Mouse (Mus musculus): ENCODE results near the gene Olfr645. TPM values are rescaled to one million over a fixed set of nuclear protein-coding genes. Genes with fewer than 3 reads are reported as not detected.

Gene Olfr645
- not detected for polyA plus RNA-seq (2017; shearing (Covaris generic))

DNA sequence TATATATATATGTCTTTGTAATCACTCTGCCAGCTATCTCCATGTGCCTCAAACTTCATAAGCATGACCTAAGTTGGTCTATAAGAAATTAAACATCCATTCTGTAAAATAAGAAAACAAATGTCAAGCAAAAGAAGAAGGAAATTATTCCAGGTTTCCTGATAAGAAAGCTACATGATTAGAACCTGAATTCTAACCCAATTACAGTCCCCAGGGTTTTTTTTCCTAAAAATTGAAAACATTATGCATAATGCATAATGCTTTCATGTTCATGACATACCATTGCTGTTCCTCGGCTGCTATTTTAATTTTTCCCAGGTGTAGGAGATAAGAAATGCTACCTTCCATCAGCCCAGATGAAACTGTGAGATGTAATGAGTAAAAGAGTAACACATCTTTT is at the start of gene Olfr645:
Gene Olfr645, minus strand, starts transcription at position 101 of the 400 bp plus-strand sequence.
- no peak for ATAC-seq

DNA sequence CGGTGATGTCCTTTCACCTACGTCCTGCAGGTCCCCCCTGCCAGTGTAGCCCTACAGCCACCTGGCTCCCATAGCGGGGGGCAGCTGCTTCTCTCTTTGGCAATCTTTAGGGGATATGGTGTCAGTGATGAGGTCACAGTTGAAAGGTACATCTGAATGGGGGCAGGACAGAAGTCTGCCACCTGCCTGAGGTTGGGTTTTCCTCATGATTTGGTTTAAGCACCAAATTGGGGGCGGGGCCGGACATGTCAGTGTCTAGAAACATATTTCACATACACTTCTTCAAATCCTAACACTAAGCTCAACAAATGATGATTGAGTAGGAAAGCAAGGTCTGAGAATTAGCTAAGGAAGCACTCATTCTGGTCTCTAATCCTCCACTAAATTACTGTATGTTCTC is 44.5 kb upstream of the Olfr645 start, which contains the start of gene Ubqln5:
Gene Ubqln5, minus strand, starts transcription at position 101 of the 400 bp plus-strand sequence.
- ATAC-seq, result no peak

DNA sequence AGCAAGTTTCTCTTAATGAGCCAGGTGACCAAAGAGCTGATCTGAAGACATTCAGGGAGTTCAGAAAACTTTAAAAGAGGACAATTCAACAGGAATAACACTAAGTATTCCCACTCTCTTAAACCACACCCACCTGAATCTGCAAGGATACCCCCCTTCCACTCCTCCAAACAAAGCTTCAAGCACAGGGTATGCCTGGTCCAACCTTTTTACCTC is 19.4 kb upstream of the Olfr645 start, which contains the start of gene Olfr646:
Gene Olfr646, plus strand, starts transcription at position 117 of the 216 bp plus-strand sequence.
- ATAC-seq, result no peak

DNA sequence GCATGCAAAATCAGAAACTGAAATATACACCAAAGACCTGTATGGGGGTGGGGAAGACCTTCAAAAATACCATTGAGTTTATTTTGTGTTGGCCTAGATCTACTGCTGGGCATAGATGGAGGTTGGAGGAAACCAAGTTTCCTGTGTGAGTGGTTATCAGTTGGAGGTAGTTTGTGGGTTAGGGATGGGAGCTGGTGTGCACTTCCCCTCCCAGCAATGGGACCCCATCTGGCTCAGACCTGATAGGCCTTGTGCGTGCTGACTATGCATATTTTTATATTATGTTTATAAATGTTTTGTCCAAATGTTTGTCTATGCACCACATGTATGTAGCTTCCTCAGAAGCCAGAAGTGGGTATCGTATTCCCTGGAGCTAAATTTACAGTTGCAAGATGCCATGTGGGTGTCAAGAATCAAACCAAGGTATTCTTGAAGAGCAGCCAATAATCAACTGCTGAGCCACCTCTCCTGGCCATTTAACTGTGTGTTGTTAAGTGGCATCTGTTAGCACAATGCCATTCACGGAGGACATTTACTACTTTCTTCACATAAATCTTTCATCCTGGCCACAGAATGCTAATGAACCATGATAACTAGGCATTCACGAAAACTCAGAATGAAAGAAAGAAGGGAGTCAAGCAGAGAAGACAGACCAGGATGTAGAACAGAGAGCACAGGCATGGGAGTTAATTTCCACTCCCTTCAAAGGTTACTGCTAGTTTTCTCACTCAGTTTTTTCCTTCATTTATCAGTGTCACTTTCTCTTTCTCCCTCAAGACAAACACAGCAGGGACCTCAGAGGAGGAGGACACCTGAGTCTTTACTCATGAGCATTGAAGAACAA is 18.9 kb upstream of the Olfr645 start:
- ATAC-seq, result no peak

DNA sequence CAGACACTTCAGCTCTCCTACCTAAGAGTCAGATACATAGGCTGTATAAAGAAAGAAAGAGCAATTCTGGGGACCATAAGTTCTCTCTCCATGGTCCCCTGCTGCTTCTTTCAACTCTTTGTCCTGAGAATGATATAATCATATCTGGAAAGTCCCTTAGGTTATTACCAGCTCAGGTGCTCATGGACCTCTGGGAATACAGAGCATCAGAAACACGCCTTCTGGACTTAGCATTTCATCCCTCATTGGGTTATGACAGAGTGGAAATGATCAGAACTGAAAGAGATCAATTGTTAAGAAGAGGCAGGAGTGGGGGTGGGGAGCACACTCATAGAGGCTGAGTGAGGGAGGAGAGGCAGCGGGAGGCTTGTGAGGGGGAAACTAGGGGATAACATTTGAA is 13.5 kb downstream of the Olfr645 start, which contains the start of gene Olfr644:
Gene Olfr644, minus strand, starts transcription at position 101 of the 400 bp plus-strand sequence.
- ATAC-seq, result no peak

DNA sequence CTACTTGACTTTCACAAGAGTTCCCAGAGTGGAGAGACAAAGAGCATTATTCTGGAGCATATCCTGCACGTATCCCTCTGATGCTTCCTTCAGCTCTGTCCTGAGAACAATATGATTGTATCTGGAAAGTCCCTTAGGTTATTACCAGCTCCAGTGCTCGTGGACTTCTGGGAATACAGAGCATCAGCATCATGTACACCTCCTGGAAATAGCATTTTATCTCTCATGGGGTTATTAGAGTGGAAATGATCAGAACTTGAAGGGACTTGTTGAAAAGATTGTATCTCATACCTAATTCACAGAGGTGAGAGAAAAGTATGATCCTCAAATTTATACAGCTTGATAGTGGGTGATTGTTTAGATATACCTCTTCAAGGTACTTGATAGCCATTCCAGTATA is 23.9 kb downstream of the Olfr645 start, which contains the start of gene 4930516K23Rik:
Gene 4930516K23Rik, minus strand, starts transcription at position 101 of the 400 bp plus-strand sequence.
- ATAC-seq, result no peak

DNA sequence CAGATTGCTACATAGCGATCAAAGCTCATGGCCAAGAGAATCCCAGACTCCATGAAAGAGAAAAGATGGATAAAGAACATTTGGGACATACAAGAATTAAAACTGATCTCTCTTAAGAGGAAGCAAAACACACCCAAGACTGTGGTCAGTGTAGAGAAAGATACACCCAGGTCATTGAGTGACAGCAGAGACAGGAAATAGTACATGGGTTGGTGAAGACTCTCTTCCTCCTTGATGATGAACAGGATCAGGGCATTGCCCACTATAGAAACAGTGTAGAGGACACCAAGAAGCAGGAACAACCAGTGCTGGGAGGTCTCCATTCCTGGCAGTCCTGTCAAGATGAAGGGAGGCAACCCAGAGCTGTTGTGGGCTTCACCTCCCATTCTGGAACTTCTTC is 26.1 kb downstream of the Olfr645 start:
- no peak for ATAC-seq

DNA sequence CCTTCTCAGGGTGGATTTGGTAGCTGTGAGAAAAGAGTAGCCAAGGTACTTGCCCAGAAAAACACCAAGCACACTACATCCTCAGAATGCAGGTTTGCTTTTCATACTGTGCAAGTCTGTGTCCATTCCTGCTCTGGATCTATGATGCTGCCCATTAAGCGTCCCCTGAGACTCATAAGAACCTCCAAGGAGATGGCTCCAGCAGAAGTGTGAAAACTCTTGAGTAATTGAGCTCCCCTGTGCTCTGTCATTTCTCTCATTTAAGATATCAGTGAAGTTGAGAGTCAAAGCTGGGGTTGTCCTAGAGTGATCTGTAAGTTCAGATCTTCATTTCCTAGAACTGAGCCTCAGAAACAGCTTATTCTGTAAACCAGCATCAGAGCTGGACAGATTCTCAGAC is 32.7 kb downstream of the Olfr645 start, which contains the start of gene Olfr642:
Gene Olfr642, minus strand, starts transcription at position 101 of the 400 bp plus-strand sequence.
- ATAC-seq, result no peak

DNA sequence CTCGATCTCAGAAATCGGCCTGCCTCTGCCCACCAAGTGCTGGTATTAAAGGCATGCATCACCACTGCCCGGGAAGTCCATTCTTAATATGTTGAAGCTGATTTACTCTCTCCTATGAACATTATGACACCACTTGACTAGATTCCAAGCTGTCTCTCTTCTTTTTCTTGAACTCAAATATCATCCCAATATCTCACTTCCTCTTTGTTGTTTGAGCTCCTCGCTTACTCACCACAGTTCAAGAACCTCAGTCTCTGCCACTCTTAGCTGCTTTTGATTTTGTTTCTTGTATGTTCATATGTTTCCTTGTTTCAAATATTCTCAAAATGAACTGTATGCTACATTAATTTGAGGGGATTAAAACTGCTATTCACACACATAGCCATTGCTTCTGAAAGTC is 34.5 kb downstream of the Olfr645 start:
- ATAC-seq, result no peak

DNA sequence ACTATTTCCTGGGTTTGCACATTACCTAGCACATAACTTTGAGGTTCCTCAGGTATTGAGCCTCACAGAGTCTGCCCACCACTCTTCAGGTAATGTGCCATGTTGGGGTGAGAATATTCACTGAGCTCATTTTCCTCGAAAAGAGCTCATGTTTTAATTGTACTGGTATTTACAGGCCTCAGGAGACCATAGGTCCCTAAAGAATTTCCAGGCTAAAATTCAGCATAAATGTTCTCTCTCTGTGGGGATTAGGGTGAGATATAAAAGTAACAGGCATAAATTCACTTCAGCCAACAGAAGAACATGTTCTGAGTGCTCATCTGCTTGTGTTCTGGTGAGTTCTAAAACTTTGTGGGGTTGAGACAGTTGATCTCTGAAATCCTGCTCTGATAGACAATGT is 50.1 kb downstream of the Olfr645 start, which contains the start of gene Olfr641:
Gene Olfr641, plus strand, starts transcription at position 301 of the 400 bp plus-strand sequence.
- no peak for ATAC-seq

Other genes with a start within 250 kb of the Olfr645 start
- not detected for gene Hbb-bh2, start 244.9 kb downstream of the Olfr645 start, polyA plus RNA-seq (2017; shearing (Covaris generic))
- not detected for gene Hbb-bh1, start 242.3 kb downstream of the Olfr645 start, polyA plus RNA-seq (2017; shearing (Covaris generic))
- gene Hbb-y, start 232.2 kb downstream of the Olfr645 start, polyA plus RNA-seq (2017; shearing (Covaris generic)), result not detected
- gene Olfr66, start 199.2 kb downstream of the Olfr645 start, polyA plus RNA-seq (2017; shearing (Covaris generic)), result under 1 TPM in 1 of 2 experiments, not detected in 1; 0.19 TPM
- gene Olfr64, start 191.0 kb downstream of the Olfr645 start, polyA plus RNA-seq (2017; shearing (Covaris generic)), result not detected
- gene Olfr65, start 182.0 kb downstream of the Olfr645 start, polyA plus RNA-seq (2017; shearing (Covaris generic)), result not detected
- gene Olfr631, start 156.6 kb downstream of the Olfr645 start, polyA plus RNA-seq (2017; shearing (Covaris generic)), result not detected
- not detected for gene Olfr632, start 151.1 kb downstream of the Olfr645 start, polyA plus RNA-seq (2017; shearing (Covaris generic))
- gene Olfr633, start 141.0 kb downstream of the Olfr645 start, polyA plus RNA-seq (2017; shearing (Covaris generic)), result not detected
- gene Olfr635, start 114.3 kb downstream of the Olfr645 start, polyA plus RNA-seq (2017; shearing (Covaris generic)), result under 1 TPM in 1 of 2 experiments, not detected in 1; 0.08 TPM
- gene Olfr638, start 86.7 kb downstream of the Olfr645 start, polyA plus RNA-seq (2017; shearing (Covaris generic)), result not detected
- gene Olfr639, start 68.2 kb downstream of the Olfr645 start, polyA plus RNA-seq (2017; shearing (Covaris generic)), result not detected
- gene Olfr640, start 59.9 kb downstream of the Olfr645 start, polyA plus RNA-seq (2017; shearing (Covaris generic)), result not detected
- not detected for gene Olfr641, start 50.0 kb downstream of the Olfr645 start, polyA plus RNA-seq (2017; shearing (Covaris generic))
- gene Olfr642, start 32.8 kb downstream of the Olfr645 start, polyA plus RNA-seq (2017; shearing (Covaris generic)), result under 1 TPM in 1 of 2 experiments, not detected in 1; 0.07 TPM
- gene 4930516K23Rik, start 24.0 kb downstream of the Olfr645 start, polyA plus RNA-seq (2017; shearing (Covaris generic)), result not detected
- gene Olfr644, start 13.6 kb downstream of the Olfr645 start, polyA plus RNA-seq (2017; shearing (Covaris generic)), result not detected
- gene Olfr646, start 19.4 kb upstream of the Olfr645 start, polyA plus RNA-seq (2017; shearing (Covaris generic)), result not detected
- not detected for gene Ubqln5, start 44.4 kb upstream of the Olfr645 start, polyA plus RNA-seq (2017; shearing (Covaris generic))
- gene Olfr643, start 51.9 kb upstream of the Olfr645 start, polyA plus RNA-seq (2017; shearing (Covaris generic)), result not detected
- not detected for gene Ubqln3, start 57.8 kb upstream of the Olfr645 start, polyA plus RNA-seq (2017; shearing (Covaris generic))
- gene Ubqlnl, start 65.1 kb upstream of the Olfr645 start, polyA plus RNA-seq (2017; shearing (Covaris generic)), result not detected
- not detected for gene Olfm5, start 79.4 kb upstream of the Olfr645 start, polyA plus RNA-seq (2017; shearing (Covaris generic))
- gene Olfr648, start 97.9 kb upstream of the Olfr645 start, polyA plus RNA-seq (2017; shearing (Covaris generic)), result under 1 TPM; 0.28 to 0.47 TPM
- not detected for gene Olfr649, start 110.5 kb upstream of the Olfr645 start, polyA plus RNA-seq (2017; shearing (Covaris generic))
- gene Trim6, start 133.3 kb upstream of the Olfr645 start, polyA plus RNA-seq (2017; shearing (Covaris generic)), result 1 to 10 TPM in 1 of 2 experiments, not detected in 1; 1.8 TPM
- gene Trim34a, start 159.0 kb upstream of the Olfr645 start, polyA plus RNA-seq (2017; shearing (Covaris generic)), result 10 to 100 TPM; 48.2 to 67.3 TPM
- gene Trim5, start 202.6 kb upstream of the Olfr645 start, polyA plus RNA-seq (2017; shearing (Covaris generic)), result 10 to 100 TPM; 34.0 to 38.2 TPM
- 100 to 1,000 TPM; 132 to 142 TPM for gene Trim12a, start 230.0 kb upstream of the Olfr645 start, polyA plus RNA-seq (2017; shearing (Covaris generic))
- gene Trim34b, start 244.0 kb upstream of the Olfr645 start, polyA plus RNA-seq (2017; shearing (Covaris generic)), result 1 to 10 TPM in 1 of 2 experiments, under 1 TPM in 1; 0.53 to 1.0 TPM

Data from activated CD4-positive, CD25-positive, alpha-beta regulatory T cell, adult 4 months (primary cell).